Mouse (Mus musculus) midbrain, embryonic 14.5 days (tissue): ENCODE data around the gene B3gnt8. TPM values are rescaled to one million over a fixed set of nuclear protein-coding genes. Genes with fewer than 3 reads are reported as not detected.

Experiments used
- ATAC-seq: fragments of 200-750 bp; cut with Nextera tagmentation; 2 replicates; pipeline ENCODE4 v1.8.0; 2017; ENCODE audit warnings: moderate number of reproducible peaks, moderate library complexity; ENCODE audit not compliant: low FRiP score, low TSS enrichment
- DNase-seq: peaks from one replicate; pipeline ENCODE4 v3.0.0-alpha.2; 2015
- H3K27ac ChIP-seq: fragments of 300-500 bp; sonication (generic); replicated peaks from 2 replicates; pipeline ENCODE4 v1.5.1; 2014; ENCODE audit warnings: mild to moderate bottlenecking, low read depth, low read length, moderate library complexity
- H3K27me3 ChIP-seq: fragments of 300-500 bp; sonication (generic); 2 replicates; pipeline ENCODE4 v1.6.1; 2014; ENCODE audit warnings: low read length, control low read depth, mixed read lengths; ENCODE audit not compliant: control insufficient read depth, insufficient read depth
- H3K36me3 ChIP-seq: fragments of 300-500 bp; sonication (generic); 2 replicates; pipeline ENCODE4 v1.6.1; 2014; ENCODE audit warnings: low read length, control low read depth; ENCODE audit not compliant: control insufficient read depth, insufficient read depth
- H3K4me1 ChIP-seq: fragments of 300-500 bp; sonication (generic); 2 replicates; pipeline ENCODE4 v1.6.1; 2014; ENCODE audit warnings: mild to moderate bottlenecking, antibody characterized with exemption, low read length, control low read depth; ENCODE audit not compliant: control insufficient read depth, insufficient read depth
- H3K4me2 ChIP-seq: fragments of 300-500 bp; sonication (generic); 2 replicates; pipeline ENCODE4 v1.6.1; 2014; ENCODE audit warnings: mild to moderate bottlenecking, low read length, moderate library complexity
- H3K4me3 ChIP-seq: fragments of 300-500 bp; sonication (generic); replicated peaks from 2 replicates; pipeline ENCODE4 v1.5.1; 2014; ENCODE audit warnings: low read depth, low read length
- H3K9ac ChIP-seq: fragments of 300-500 bp; sonication (generic); replicated peaks from 2 replicates; pipeline ENCODE4 v1.6.1; 2014; ENCODE audit warnings: mild to moderate bottlenecking, low read length, moderate library complexity
- H3K9me3 ChIP-seq: fragments of 300-500 bp; sonication (generic); 2 replicates; pipeline ENCODE4 v1.6.1; 2016; ENCODE audit warnings: low read length, control low read depth, mixed read lengths; ENCODE audit not compliant: control insufficient read depth
- WGBS: fragments of 180-500 bp; shearing (Covaris S2); extraction: QIAGEN DNeasy Blood & Tissue Kit; methylation state at CpG from one replicate; pipeline ENCODE4 v1.1.7; 2014; 5-methylcytosine and 5-hydroxymethylcytosine counted together
- polyA plus RNA-seq: library from polyadenylated mRNA; unstranded; fragments of >200 nt; fragmentation: Nextera tagmentation; extraction: Ambion mirVana; gene quantifications from 2 replicates; pipeline ENCODE4 v1.2.1, GENCODE M21; 2014

The B3gnt8 gene
- polyA plus RNA-seq, 1 experiment from 2014 or later = 0.50 TPM

- WGBS = 51% methylated on average over 14 of the region's 14 CpGs
- Histone ChIP-seq H3K4me3 (no peak overlapping the region), H3K4me2 (no peak overlapping the region), H3K27me3 (no peaks in the 10 kb centered on the region), H3K9me3 (no peaks in the 10 kb centered on the region), H3K4me1 (no peaks in the 10 kb centered on the region), H3K27ac (no peak overlapping the region), H3K36me3 (peaks cover 20% of the 10 kb centered on the region), H3K9ac (no peak overlapping the region)
- no peak for DNase-seq
- ATAC-seq = no peak
Measured at GRCm38 (mm10) chr7:25645074-25645473, 18.6 kb downstream of the B3gnt8 start.

GRCm38 (mm10) chr7:25647574-25648123 is 21.2 kb downstream of the B3gnt8 start:
- DNase-seq (no peak), ATAC-seq (no peak)
- H3K9me3 ChIP-seq = no peaks in the 10 kb centered on the region
- H3K9ac ChIP-seq = no peak overlapping the region
- H3K4me2 ChIP-seq = no peak overlapping the region
- no peak overlapping the region for H3K4me3 ChIP-seq
- 54% methylated on average over 5 of the region's 5 CpGs for WGBS
- no peak overlapping the region for H3K27ac ChIP-seq
- 0 out of 2 replicates have a peak, but pooled peaks cover 8% of the 10 kb centered on the region for H3K36me3 ChIP-seq
- H3K27me3 ChIP-seq = no peaks in the 10 kb centered on the region
- no peaks in the 10 kb centered on the region for H3K4me1 ChIP-seq

DNA sequence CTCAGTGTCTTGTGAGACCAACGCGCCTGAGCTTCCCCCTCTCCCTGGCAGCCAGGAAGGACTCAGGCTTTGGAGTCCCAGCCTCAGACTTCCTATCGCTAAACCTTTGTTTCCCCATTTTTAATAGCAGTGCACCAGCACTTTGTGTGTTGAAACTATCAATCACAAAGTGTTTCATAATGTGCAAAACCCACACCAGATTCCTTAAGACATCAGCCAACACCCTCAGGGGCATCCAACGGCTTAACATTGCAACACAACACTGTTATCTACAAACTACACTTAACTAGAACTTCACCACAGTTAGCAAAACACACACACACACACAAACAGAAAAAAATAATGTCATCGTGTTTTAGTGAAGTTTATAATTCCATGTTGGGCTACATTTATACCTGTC is 23.4 kb downstream of the B3gnt8 start:
- Histone ChIP-seq H3K36me3 (0 out of 2 replicates have a peak, but pooled peaks cover 8% of the 10 kb centered on the region), H3K4me2 (no peak overlapping the region), H3K4me1 (no peaks in the 10 kb centered on the region), H3K27me3 (no peaks in the 10 kb centered on the region), H3K4me3 (no peak overlapping the region), H3K27ac (no peak overlapping the region), H3K9ac (no peak overlapping the region), H3K9me3 (no peaks in the 10 kb centered on the region)
- 82% methylated on average over 5 of the region's 5 CpGs for WGBS
- ATAC-seq (no peak), DNase-seq (no peak)

DNA sequence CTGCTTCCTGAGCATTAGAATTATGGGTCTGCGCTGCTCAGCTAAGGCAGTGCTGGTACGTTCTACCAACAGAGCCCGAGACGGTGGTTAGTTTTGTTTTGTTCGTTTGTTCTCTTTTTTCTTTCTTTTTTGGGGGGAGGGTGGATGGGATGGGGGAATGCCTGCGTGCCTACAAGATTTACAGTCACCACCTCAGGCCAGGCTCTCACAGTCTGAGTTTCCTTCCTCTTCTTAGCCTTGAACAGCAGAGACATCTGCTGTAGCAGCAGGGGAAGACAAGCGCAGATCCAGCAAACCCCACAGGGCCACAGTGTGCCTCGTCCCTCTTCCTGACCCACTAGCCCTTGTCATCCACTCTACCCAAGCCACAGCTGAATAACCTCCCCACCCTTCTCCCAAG is 24.8 kb downstream of the B3gnt8 start:
- DNase-seq = no peak
- H3K27me3 ChIP-seq = no peaks in the 10 kb centered on the region
- no peak overlapping the region for H3K9ac ChIP-seq

GRCm38 (mm10) chr7:25652244-25652759 is 25.8 kb downstream of the B3gnt8 start:
- no peaks in the 10 kb centered on the region for H3K9me3 ChIP-seq
- no peak overlapping the region for H3K4me2 ChIP-seq
- no peak overlapping the region for H3K4me3 ChIP-seq
- WGBS = 94% methylated on average over 12 of the region's 12 CpGs
- 0 out of 2 replicates have a peak, but pooled peaks cover 4% of the 10 kb centered on the region for H3K36me3 ChIP-seq
- ATAC-seq = no peak
- DNase-seq = no peak
- peaks cover 5% of the 10 kb centered on the region for H3K4me1 ChIP-seq
- H3K27ac ChIP-seq = no peak overlapping the region
- no peaks in the 10 kb centered on the region for H3K27me3 ChIP-seq
- H3K9ac ChIP-seq = no peak overlapping the region

More for the DNA sequence above, 24.8 kb downstream of the B3gnt8 start:
- Histone ChIP-seq H3K4me3 (no peak overlapping the region), H3K27ac (no peak overlapping the region), H3K4me1 (0 out of 2 replicates have a peak, but pooled peaks cover under 1% of the 10 kb centered on the region), H3K36me3 (0 out of 2 replicates have a peak, but pooled peaks cover 4% of the 10 kb centered on the region), H3K9me3 (no peaks in the 10 kb centered on the region), H3K4me2 (no peak overlapping the region)
- no peak for ATAC-seq
- 93% methylated on average over 8 of the region's 8 CpGs for WGBS

DNA sequence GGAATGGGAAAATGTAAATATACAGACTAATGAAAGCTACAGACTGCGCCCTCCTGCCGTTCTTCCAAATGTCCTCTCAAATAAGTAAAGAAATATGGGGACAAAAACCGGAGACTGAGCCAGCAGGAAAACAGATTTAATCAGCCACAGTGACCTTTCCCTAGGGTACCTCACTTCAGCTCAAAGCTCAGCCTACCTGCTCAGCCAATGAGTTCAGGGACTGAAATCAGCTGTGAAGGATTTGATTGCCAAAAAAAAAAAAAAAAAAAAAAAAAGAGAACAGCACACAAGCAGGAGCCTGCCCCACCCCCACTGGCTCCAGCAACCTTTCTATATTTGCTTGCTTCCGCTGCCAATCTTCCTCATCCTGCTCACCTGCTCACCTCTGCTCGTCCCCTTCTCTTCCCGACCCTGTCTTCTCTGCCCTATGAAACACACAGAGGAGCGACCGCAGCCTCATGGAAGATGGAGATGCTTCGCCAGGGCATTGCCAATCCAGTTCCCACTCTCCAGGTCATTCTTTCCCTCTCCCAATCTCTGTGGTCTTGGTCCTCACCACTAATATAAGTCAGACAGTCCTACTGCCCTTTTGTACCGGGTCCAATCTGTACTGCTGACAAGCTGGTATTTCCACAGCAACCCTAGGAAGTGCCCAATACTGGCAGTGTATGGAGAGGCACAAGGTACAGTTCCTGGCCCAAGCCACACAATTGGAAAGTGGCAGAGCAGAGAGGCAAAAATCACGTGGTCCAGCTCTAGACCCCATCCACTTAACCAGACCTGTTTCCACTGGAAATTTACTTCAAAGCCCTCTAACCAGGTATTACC is 29.4 kb downstream of the B3gnt8 start:
- Histone ChIP-seq H3K4me3 (no peak overlapping the region), H3K4me1 (peaks cover 18% of the 10 kb centered on the region), H3K27me3 (no peaks in the 10 kb centered on the region), H3K9ac (no peak overlapping the region; the same call in 1 of the 2 replicates), H3K9me3 (no peaks in the 10 kb centered on the region), H3K27ac (no peak overlapping the region), H3K4me2 (no peak overlapping the region), H3K36me3 (0 out of 2 replicates have a peak, but pooled peaks cover 4% of the 10 kb centered on the region)
- ATAC-seq (no peak), DNase-seq (no peak)
- 82% methylated on average over 11 of the region's 11 CpGs for WGBS

GRCm38 (mm10) chr7:25657785-25658184 is 31.3 kb downstream of the B3gnt8 start:
- Histone ChIP-seq H3K27ac (no peak overlapping the region), H3K4me2 (peak overlapping the region; percentile 74), H3K27me3 (no peaks in the 10 kb centered on the region), H3K9ac (peak overlapping the region; percentile 54), H3K4me3 (peak overlapping the region; percentile 54), H3K36me3 (peaks cover 5% of the 10 kb centered on the region; the same call in 1 of the 2 replicates), H3K9me3 (no peaks in the 10 kb centered on the region), H3K4me1 (peaks cover 18% of the 10 kb centered on the region)
- WGBS = 46% methylated on average over 10 of the region's 10 CpGs
- ATAC-seq (no peak), DNase-seq (no peak)

- peaks cover 10% of the 10 kb centered on the region; the same call in 1 of the 2 replicates for H3K36me3 ChIP-seq
- peak; percentile 99 for ATAC-seq
- peak; percentile 100 for DNase-seq
- peak within 1 kb of the TSS; percentile 54 for H3K9ac ChIP-seq
- no peaks in the 10 kb centered on the region for H3K9me3 ChIP-seq
- peaks cover 18% of the 10 kb centered on the region for H3K4me1 ChIP-seq
- peak within 1 kb of the TSS; percentile 50 for H3K27ac ChIP-seq
- no peaks in the 10 kb centered on the region for H3K27me3 ChIP-seq
- peak within 1 kb of the TSS; percentile 54 for H3K4me3 ChIP-seq
- H3K4me2 ChIP-seq = peak within 1 kb of the TSS; percentile 74
- WGBS = under 1% methylated on average over 50 of the region's 50 CpGs
Measured at GRCm38 (mm10) chr7:25658657-25659472, 32.4 kb downstream of the B3gnt8 start, which contains the start of the genes Bckdha and Exosc5. Gene Bckdha, minus strand, starts transcription at chr7:25658981. Gene Exosc5, plus strand, starts transcription at chr7:25659164.
